Mouse (Mus musculus): ENCODE measurements around the gene Btbd11.

DNA sequence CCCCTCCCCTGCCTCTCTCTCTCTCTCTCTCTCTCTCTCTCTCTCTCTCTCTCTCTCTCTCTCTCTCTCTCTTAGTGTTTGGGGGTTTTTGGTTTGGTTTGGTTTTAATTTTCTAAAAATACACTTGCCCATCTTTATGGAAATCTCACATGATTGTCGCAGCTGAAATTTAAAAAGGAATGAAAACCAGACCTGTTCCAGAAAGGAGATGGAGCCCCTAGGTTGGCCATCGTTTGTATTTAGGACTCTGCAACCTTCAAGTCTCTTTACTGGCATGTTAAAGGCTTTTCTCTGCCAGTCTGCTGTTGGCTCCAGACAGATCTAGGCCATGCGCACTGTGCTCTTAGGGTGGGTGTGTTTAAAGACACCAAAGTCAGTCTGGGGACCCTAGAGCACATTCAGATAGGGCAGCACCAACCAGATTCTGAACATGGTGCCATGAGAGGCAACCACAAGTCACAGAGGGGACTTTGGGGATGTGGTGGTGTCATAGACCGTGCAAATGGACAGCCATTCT is 238.6 kb downstream of the Btbd11 start:
- TF ChIP-seq CTCF (IDR thresholded peaks at IDR 0.05; ENCODE audit: borderline replicate concordance, insufficient read depth, low read depth, low read length) (no peak), POLR2A (IDR thresholded peaks at IDR 0.05; ENCODE audit: borderline replicate concordance, insufficient read depth, low read length) (no peak)

Data from cerebellum, adult 2 months (tissue).